Mouse (Mus musculus) stomach, embryonic 15.5 days (tissue): ENCODE data around the gene Olfr574. TPM values are rescaled to one million over a fixed set of nuclear protein-coding genes. Genes with fewer than 3 reads are reported as not detected.

ENCODE experiments used
- ATAC-seq: fragments of 200-750 bp; cut with Nextera tagmentation; 2 replicates; pipeline ENCODE4 v1.8.0; 2017; ENCODE audit warnings: low read depth, moderate number of reproducible peaks, moderate TSS enrichment; ENCODE audit not compliant: insufficient read depth, low FRiP score
- H3K27ac ChIP-seq: fragments of 300-500 bp; sonication (generic); 2 replicates; pipeline ENCODE4 v1.5.1; 2015; ENCODE audit warnings: mild to moderate bottlenecking, inconsistent platforms
- H3K27me3 ChIP-seq: fragments of 300-500 bp; sonication (generic); replicated peaks from 2 replicates; pipeline ENCODE4 v1.6.1; 2015; ENCODE audit warnings: inconsistent platforms
- H3K36me3 ChIP-seq: fragments of 300-500 bp; sonication (generic); 2 replicates; pipeline ENCODE4 v1.6.1; 2015; ENCODE audit warnings: inconsistent platforms
- H3K4me1 ChIP-seq: fragments of 300-500 bp; sonication (generic); 2 replicates; pipeline ENCODE4 v1.6.1; 2015; ENCODE audit warnings: inconsistent platforms
- H3K4me2 ChIP-seq: fragments of 300-500 bp; sonication (generic); 2 replicates; pipeline ENCODE4 v1.6.1; 2015; ENCODE audit warnings: mild to moderate bottlenecking, inconsistent platforms
- H3K4me3 ChIP-seq: fragments of 300-500 bp; sonication (generic); replicated peaks from 2 replicates; pipeline ENCODE4 v1.5.1; 2015; ENCODE audit warnings: inconsistent platforms
- H3K9ac ChIP-seq: fragments of 300-500 bp; sonication (generic); 2 replicates; pipeline ENCODE4 v1.6.1; 2015; ENCODE audit warnings: inconsistent platforms
- H3K9me3 ChIP-seq: fragments of 300-500 bp; sonication (generic); 2 replicates; pipeline ENCODE4 v1.6.1; 2016; ENCODE audit warnings: inconsistent platforms
- WGBS: fragments of 180-500 bp; shearing (Covaris S2); methylation state at CpG from one replicate; pipeline ENCODE4 v1.1.7; 2015; 5-methylcytosine and 5-hydroxymethylcytosine counted together
- polyA plus RNA-seq: library from polyadenylated mRNA; unstranded; fragments of >200 nt; fragmentation: Nextera tagmentation; extraction: Ambion mirVana; gene quantifications from 2 replicates; pipeline ENCODE4 v1.2.1, GENCODE M21; 2015

Olfr574 gene
- not detected in 2 replicates for polyA plus RNA-seq

DNA sequence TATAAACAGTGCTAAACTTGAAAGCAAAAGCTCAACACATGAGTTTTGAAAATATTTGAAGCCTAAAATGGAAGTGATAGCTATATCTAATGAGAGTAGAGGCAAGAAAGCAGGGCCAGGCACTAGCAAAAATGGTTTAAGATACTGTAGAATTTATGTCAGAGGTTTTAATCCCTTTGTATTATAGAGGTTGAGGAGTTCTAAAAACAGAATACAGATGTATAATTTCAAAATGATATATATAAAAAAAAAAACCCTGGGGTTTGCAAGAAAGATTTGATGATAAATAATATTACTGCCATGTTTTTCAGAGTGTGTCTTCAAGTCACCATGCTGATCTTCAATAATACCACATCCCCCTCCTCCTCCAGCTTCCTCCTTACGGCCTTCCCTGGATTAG lies at the start of gene Olfr574:
Gene Olfr574 (plus strand): TSS at position 301 of the 400 bp plus-strand sequence.
- H3K27ac ChIP-seq, result no peak within 1 kb of the TSS
- no peaks in the 10 kb centered on the region for H3K36me3 ChIP-seq
- H3K27me3 ChIP-seq, result no peaks in the 10 kb centered on the region
- no peaks in the 10 kb centered on the region for H3K9me3 ChIP-seq
- H3K4me1 ChIP-seq, result no peaks in the 10 kb centered on the region
- H3K4me3 ChIP-seq, result no peak within 1 kb of the TSS
- H3K9ac ChIP-seq, result no peak within 1 kb of the TSS
- 100% methylated on average over 1 of the region's 1 CpGs for WGBS
- no peak for ATAC-seq
- no peak within 1 kb of the TSS for H3K4me2 ChIP-seq

- no peaks in the 10 kb centered on the region for H3K4me1 ChIP-seq
- H3K4me2 ChIP-seq, result no peak overlapping the region
- no peak overlapping the region for H3K9ac ChIP-seq
- no peaks in the 10 kb centered on the region for H3K36me3 ChIP-seq
- H3K27ac ChIP-seq, result no peak overlapping the region
- H3K4me3 ChIP-seq, result no peak overlapping the region
- H3K27me3 ChIP-seq, result no peaks in the 10 kb centered on the region
- WGBS, result 7% methylated on average over 1 of the region's 1 CpGs
- ATAC-seq, result no peak
- no peaks in the 10 kb centered on the region for H3K9me3 ChIP-seq
Measured at GRCm38 (mm10) chr7:102915261-102915660, 33.0 kb upstream of the Olfr574 start.

DNA sequence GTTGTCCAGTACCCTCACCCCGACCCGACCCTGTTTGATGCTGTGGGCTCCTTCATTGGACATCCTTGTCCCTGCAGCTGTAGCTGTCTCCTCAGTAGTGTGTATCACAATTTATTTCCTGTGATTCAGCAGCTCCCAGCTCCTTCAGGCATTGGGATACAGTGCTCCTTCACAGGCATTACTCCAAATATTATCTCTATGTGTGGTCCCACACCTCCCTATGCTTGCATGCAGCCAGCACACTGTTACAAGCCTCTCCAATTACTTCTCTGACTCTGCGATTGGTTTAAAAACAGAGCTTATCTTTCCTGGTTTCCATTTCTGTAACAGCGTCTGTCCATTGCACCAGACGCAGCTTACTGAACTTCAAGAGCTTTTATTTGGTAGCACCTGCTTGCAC lies 31.9 kb upstream of the Olfr574 start:
- H3K9ac ChIP-seq, result no peak overlapping the region
- H3K4me2 ChIP-seq, result no peak overlapping the region
- H3K4me1 ChIP-seq, result no peaks in the 10 kb centered on the region
- H3K27ac ChIP-seq, result no peak overlapping the region
- H3K27me3 ChIP-seq, result no peaks in the 10 kb centered on the region
- no peak for ATAC-seq
- H3K4me3 ChIP-seq, result no peak overlapping the region
- H3K9me3 ChIP-seq, result no peaks in the 10 kb centered on the region
- no peaks in the 10 kb centered on the region for H3K36me3 ChIP-seq
- 45% methylated on average over 5 of the region's 5 CpGs for WGBS

DNA sequence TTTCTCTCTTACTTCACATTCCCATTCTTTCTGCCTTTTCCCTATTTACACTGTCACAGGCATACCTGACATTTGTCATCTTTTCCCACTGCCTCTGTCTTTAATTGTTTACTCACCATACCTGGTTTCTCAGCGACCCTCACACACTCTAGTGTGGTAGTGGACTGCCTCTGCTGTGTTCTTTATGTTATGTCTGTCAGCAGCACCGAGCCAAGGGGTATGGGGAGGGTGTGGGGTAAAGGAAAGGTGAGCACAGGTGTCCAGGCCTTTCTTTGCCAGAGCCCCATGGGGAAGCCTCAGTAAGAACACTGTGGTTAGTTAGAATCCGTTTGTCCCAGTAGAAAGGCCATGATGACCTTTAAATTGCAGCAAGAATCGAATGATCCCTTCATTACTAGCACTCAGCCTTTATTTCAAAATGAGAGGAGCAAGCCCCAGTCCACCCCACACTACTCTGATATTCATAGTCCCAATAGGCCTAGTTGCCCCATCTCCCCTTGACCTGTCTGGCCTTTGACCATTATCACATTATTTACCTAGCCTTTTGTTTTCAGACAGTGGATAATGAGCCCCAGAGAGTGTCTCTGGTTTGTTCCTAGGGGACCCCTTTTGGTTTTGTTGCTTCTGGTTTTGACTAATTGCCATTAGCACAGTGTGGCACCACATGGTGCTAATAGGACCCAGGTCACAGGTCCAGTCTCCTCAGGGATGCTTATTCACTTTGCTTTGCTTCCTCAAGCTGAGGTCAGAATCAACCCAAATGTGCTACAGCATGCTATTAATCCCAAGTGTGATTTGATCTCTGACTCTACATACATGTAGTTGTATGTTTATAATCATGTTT lies 31.0 kb upstream of the Olfr574 start, which contains the start of gene Olfr571:
Gene Olfr571 (minus strand): TSS at position 505 of the 844 bp plus-strand sequence.
- no peaks in the 10 kb centered on the region for H3K27me3 ChIP-seq
- no peak within 1 kb of the TSS for H3K9ac ChIP-seq
- no peak within 1 kb of the TSS for H3K27ac ChIP-seq
- H3K9me3 ChIP-seq, result no peaks in the 10 kb centered on the region
- no peak for ATAC-seq
- H3K36me3 ChIP-seq, result no peaks in the 10 kb centered on the region
- H3K4me3 ChIP-seq, result no peak within 1 kb of the TSS
- no peaks in the 10 kb centered on the region for H3K4me1 ChIP-seq
- WGBS, result 58% methylated on average over 4 of the region's 4 CpGs
- H3K4me2 ChIP-seq, result no peak within 1 kb of the TSS

DNA sequence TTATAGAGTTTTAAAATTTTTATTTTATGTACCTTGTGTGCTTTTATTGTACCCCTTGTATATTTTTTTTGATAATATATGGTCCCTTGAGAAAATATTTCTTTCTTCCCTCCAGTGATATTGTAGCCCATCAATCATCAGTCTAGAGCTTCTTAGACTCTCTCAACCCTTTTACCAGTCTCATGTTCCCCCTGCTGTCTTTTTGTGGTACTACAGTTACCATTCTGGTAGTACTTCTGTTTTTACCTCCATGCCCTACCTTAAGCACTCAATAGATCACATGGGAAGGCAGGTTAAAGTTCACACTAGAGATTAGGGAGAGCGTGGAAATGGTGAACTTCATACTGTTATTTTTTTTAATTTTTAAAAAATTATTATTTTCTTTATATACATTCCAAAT lies 28.6 kb upstream of the Olfr574 start:
- 3% methylated on average over 1 of the region's 1 CpGs for WGBS
- peak; percentile 53; the same call in 1 of the 2 replicates for ATAC-seq
- Histone ChIP-seq H3K4me3 (no peak overlapping the region), H3K4me1 (no peaks in the 10 kb centered on the region), H3K9ac (no peak overlapping the region), H3K4me2 (no peak overlapping the region), H3K27ac (no peak overlapping the region), H3K9me3 (no peaks in the 10 kb centered on the region), H3K27me3 (no peaks in the 10 kb centered on the region), H3K36me3 (no peaks in the 10 kb centered on the region)

- H3K9me3 ChIP-seq, result no peaks in the 10 kb centered on the region
- ATAC-seq, result no peak
Measured at GRCm38 (mm10) chr7:102924109-102924508, 24.2 kb upstream of the Olfr574 start, which contains the start of gene Olfr572. TSS of gene Olfr572 (plus strand) at chr7:102924409.

DNA sequence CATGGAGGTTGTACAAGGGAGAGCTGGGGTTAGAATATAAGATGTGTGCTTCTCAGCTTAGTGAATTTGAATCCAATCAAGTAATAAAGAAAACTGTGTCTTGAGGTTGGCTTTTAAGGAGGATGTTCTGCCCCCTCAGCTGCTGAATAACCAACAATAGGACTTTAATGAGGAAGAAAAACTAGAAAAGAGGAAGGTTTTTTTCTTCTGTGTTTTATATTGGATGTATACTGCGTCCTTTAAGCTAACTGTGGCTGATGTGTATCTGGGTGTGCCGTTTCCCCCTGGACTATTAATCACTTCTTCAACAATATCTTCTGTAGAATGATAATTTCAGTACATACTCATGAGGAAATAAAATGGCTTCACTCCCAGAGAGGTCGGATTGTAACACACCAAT lies 21.2 kb upstream of the Olfr574 start:
- no peaks in the 10 kb centered on the region for H3K4me1 ChIP-seq
- H3K4me2 ChIP-seq, result no peak overlapping the region
- no peaks in the 10 kb centered on the region for H3K9me3 ChIP-seq
- H3K27ac ChIP-seq, result no peak overlapping the region
- no peak for ATAC-seq
- no peaks in the 10 kb centered on the region for H3K27me3 ChIP-seq
- H3K9ac ChIP-seq, result no peak overlapping the region
- no peak overlapping the region for H3K4me3 ChIP-seq
- WGBS, result 60% methylated on average over 3 of the region's 3 CpGs
- H3K36me3 ChIP-seq, result no peaks in the 10 kb centered on the region

More at GRCm38 (mm10) chr7:102924109-102924508, 24.2 kb upstream of the Olfr574 start, which contains the start of gene Olfr572:
- H3K4me2 ChIP-seq, result no peak within 1 kb of the TSS
- no peaks in the 10 kb centered on the region for H3K36me3 ChIP-seq
- no peak within 1 kb of the TSS for H3K9ac ChIP-seq
- WGBS, result 58% methylated on average over 1 of the region's 1 CpGs
- no peaks in the 10 kb centered on the region for H3K4me1 ChIP-seq
- H3K4me3 ChIP-seq, result no peak within 1 kb of the TSS
- no peak within 1 kb of the TSS for H3K27ac ChIP-seq
- H3K27me3 ChIP-seq, result no peaks in the 10 kb centered on the region

DNA sequence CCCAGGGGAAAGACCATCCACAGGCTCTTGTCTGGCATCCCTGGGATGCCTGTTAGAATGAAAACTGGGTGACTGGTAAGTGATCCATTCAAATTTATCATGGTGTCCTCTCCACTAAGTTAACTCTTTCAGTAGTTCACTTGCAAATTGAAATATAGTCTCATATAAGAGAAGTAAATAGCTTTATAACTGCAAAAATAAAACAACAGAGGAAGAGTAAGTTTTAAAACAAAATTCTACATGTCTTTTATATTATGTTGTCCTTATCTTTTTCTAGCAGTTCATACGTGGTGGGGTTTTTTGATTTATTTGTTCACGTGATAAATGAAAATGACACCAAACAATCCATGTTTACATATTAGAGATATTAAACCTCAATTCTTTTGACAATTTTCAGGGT lies 5.8 kb upstream of the Olfr574 start, which contains the start of gene Olfr573-ps1:
Gene Olfr573-ps1 (minus strand): TSS at position 101 of the 400 bp plus-strand sequence.
- Histone ChIP-seq H3K4me1 (no peaks in the 10 kb centered on the region), H3K4me2 (no peak within 1 kb of the TSS), H3K36me3 (no peaks in the 10 kb centered on the region), H3K9ac (no peak within 1 kb of the TSS), H3K9me3 (no peaks in the 10 kb centered on the region), H3K27ac (no peak within 1 kb of the TSS), H3K4me3 (no peak within 1 kb of the TSS), H3K27me3 (no peaks in the 10 kb centered on the region)
- 79% methylated on average over 2 of the region's 2 CpGs for WGBS
- no peak for ATAC-seq

- H3K4me2 ChIP-seq, result no peak overlapping the region
- ATAC-seq, result no peak
- WGBS, result 76% methylated on average over 1 of the region's 1 CpGs
- H3K36me3 ChIP-seq, result no peaks in the 10 kb centered on the region
- H3K9me3 ChIP-seq, result no peaks in the 10 kb centered on the region
- no peak overlapping the region for H3K4me3 ChIP-seq
- H3K9ac ChIP-seq, result no peak overlapping the region
- H3K27me3 ChIP-seq, result no peaks in the 10 kb centered on the region
- H3K27ac ChIP-seq, result no peak overlapping the region
- no peaks in the 10 kb centered on the region for H3K4me1 ChIP-seq
Measured at GRCm38 (mm10) chr7:102943417-102943816, 4.8 kb upstream of the Olfr574 start.

DNA sequence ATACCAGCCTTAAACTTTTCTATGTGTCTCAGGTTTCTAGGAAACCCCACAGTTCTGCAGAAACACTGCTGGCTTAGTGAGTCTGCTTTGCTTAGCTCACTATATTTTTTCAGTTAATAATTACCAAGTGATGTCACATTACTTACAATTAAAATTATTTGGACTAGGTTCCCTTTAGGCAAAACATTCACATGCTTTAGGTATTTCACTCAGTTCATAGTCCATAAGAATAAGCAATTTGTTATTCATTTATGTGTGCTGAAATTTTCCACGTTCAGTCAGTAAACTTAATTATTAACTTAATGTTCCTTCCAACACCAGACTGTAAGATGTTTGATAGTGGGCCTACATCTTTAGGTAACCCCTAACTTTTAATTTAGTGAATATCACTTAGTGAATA lies 2.5 kb downstream of the Olfr574 start:
- Histone ChIP-seq H3K4me3 (no peak overlapping the region), H3K36me3 (no peaks in the 10 kb centered on the region), H3K27me3 (no peaks in the 10 kb centered on the region), H3K4me2 (no peak overlapping the region), H3K27ac (no peak overlapping the region), H3K9ac (no peak overlapping the region), H3K4me1 (no peaks in the 10 kb centered on the region), H3K9me3 (no peaks in the 10 kb centered on the region)
- 54% methylated on average over 1 of the region's 1 CpGs for WGBS
- ATAC-seq, result no peak

GRCm38 (mm10) chr7:102958137-102958536 lies 9.9 kb downstream of the Olfr574 start:
- Histone ChIP-seq H3K27ac (no peak overlapping the region), H3K36me3 (no peaks in the 10 kb centered on the region), H3K4me2 (no peak overlapping the region), H3K27me3 (no peaks in the 10 kb centered on the region), H3K9me3 (no peaks in the 10 kb centered on the region), H3K4me1 (no peaks in the 10 kb centered on the region), H3K9ac (no peak overlapping the region), H3K4me3 (no peak overlapping the region)
- no peak for ATAC-seq
- whole genome bisulfite sequencing, result 51% methylated on average over 3 of the region's 3 CpGs

DNA sequence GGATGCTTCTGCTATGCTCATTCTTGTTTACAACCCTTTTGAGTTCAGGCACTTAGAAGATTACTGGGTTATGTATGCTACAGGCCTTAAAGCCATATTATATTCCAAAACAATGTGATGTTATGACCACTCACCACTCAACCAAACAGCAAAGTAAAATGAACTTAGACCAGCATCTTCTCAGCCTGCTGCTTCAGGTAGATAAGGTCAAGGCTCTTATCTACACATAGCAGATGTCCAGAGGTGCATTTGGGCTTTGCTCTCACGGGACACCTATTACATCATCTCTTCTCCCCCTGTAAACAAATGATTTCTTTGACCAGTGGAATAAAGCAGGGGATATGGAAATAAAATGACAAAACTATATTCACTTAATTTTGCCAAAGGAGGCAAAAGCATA lies 10.3 kb downstream of the Olfr574 start, which contains the start of gene Olfr575:
Gene Olfr575 (minus strand): TSS at position 183 of the 400 bp plus-strand sequence.
- Histone ChIP-seq H3K9ac (no peak within 1 kb of the TSS), H3K4me3 (no peak within 1 kb of the TSS), H3K27ac (no peak within 1 kb of the TSS), H3K36me3 (no peaks in the 10 kb centered on the region), H3K9me3 (no peaks in the 10 kb centered on the region), H3K4me2 (no peak within 1 kb of the TSS), H3K4me1 (no peaks in the 10 kb centered on the region), H3K27me3 (no peaks in the 10 kb centered on the region)
- 49% methylated on average over 1 of the region's 1 CpGs for WGBS
- peak; percentile 56; the same call in 1 of the 2 replicates for ATAC-seq
